Mouse (Mus musculus) intestine, embryonic 15.5 days (tissue): ENCODE measurements around the gene Kctd15. TPM values are rescaled to one million over a fixed set of nuclear protein-coding genes. Genes with fewer than 3 reads are reported as not detected.

Experiments used
- ATAC-seq: fragments of 200-750 bp; cut with Nextera tagmentation; 2 replicates; pipeline ENCODE4 v1.8.0; 2017; ENCODE audit warnings: moderate TSS enrichment, moderate library complexity
- H3K27ac ChIP-seq: fragments of 300-500 bp; sonication (generic); 2 replicates; pipeline ENCODE4 v1.5.1; 2015; ENCODE audit warnings: mild to moderate bottlenecking, inconsistent platforms
- H3K27me3 ChIP-seq: fragments of 300-500 bp; sonication (generic); replicated peaks from 2 replicates; pipeline ENCODE4 v1.6.1; 2015; ENCODE audit warnings: inconsistent platforms
- H3K36me3 ChIP-seq: fragments of 300-500 bp; sonication (generic); 2 replicates; pipeline ENCODE4 v1.6.1; 2015; ENCODE audit warnings: inconsistent platforms
- H3K4me1 ChIP-seq: fragments of 300-500 bp; sonication (generic); replicated peaks from 2 replicates; pipeline ENCODE4 v1.6.1; 2015; ENCODE audit warnings: inconsistent platforms
- H3K4me2 ChIP-seq: fragments of 300-500 bp; sonication (generic); replicated peaks from 2 replicates; pipeline ENCODE4 v1.6.1; 2015; ENCODE audit warnings: mild to moderate bottlenecking, inconsistent platforms
- H3K4me3 ChIP-seq: fragments of 300-500 bp; sonication (generic); replicated peaks from 2 replicates; pipeline ENCODE4 v1.5.1; 2015; ENCODE audit warnings: inconsistent platforms
- H3K9ac ChIP-seq: fragments of 300-500 bp; sonication (generic); 2 replicates; pipeline ENCODE4 v1.6.1; 2015; ENCODE audit warnings: inconsistent platforms
- H3K9me3 ChIP-seq: fragments of 300-500 bp; sonication (generic); 2 replicates; pipeline ENCODE4 v1.6.1; 2016; ENCODE audit warnings: inconsistent platforms
- WGBS: fragments of 180-500 bp; shearing (Covaris S2); methylation state at CpG from one replicate; pipeline ENCODE4 v1.1.7; 2015; 5-methylcytosine and 5-hydroxymethylcytosine counted together
- polyA plus RNA-seq: library from polyadenylated mRNA; unstranded; fragments of >200 nt; fragmentation: Nextera tagmentation; extraction: Ambion mirVana; gene quantifications from 2 replicates; pipeline ENCODE4 v1.2.1, GENCODE M21; 2015

Gene Kctd15
- polyA plus RNA-seq, 1 experiment from 2014 or later = 18.0 TPM

GRCm38 (mm10) chr7:34606729-34607128, 49.8 kb downstream of the Kctd15 start:
- no peaks in the 10 kb centered on the region for H3K36me3 ChIP-seq
- H3K27ac ChIP-seq = no peak overlapping the region
- no peaks in the 10 kb centered on the region for H3K27me3 ChIP-seq
- no peak overlapping the region for H3K4me2 ChIP-seq
- H3K9ac ChIP-seq = no peak overlapping the region
- no peak overlapping the region for H3K4me3 ChIP-seq
- no peak for ATAC-seq
- WGBS = 41% methylated on average over 11 of the region's 11 CpGs
- no peaks in the 10 kb centered on the region for H3K4me1 ChIP-seq
- H3K9me3 ChIP-seq = no peaks in the 10 kb centered on the region

DNA sequence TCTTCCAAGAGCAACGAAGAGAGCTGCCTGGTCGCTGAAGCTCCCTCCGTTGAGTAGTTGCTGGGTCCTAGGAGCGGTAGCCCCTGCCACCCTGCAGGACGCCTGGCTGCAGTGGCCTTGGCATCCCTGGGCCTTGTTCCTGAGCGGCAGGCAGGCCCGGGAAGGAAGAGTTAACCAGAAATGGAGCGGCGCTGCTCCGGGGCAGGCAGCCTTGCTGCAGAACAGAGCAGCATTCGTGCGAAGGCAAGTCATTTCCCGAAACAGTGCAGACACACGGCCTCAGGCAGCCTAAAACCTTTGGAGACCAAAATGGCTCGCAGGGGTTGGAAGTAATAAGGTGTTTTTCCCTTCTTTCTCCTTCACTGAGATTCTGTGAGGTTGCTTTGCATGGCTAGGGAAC, 50.5 kb downstream of the Kctd15 start:
- H3K9ac ChIP-seq = no peak overlapping the region
- H3K9me3 ChIP-seq = no peaks in the 10 kb centered on the region
- H3K4me1 ChIP-seq = no peaks in the 10 kb centered on the region
- no peak for ATAC-seq
- H3K4me3 ChIP-seq = no peak overlapping the region
- H3K36me3 ChIP-seq = no peaks in the 10 kb centered on the region
- H3K27me3 ChIP-seq = no peaks in the 10 kb centered on the region
- WGBS = 32% methylated on average over 15 of the region's 15 CpGs
- H3K4me2 ChIP-seq = no peak overlapping the region
- no peak overlapping the region for H3K27ac ChIP-seq

DNA sequence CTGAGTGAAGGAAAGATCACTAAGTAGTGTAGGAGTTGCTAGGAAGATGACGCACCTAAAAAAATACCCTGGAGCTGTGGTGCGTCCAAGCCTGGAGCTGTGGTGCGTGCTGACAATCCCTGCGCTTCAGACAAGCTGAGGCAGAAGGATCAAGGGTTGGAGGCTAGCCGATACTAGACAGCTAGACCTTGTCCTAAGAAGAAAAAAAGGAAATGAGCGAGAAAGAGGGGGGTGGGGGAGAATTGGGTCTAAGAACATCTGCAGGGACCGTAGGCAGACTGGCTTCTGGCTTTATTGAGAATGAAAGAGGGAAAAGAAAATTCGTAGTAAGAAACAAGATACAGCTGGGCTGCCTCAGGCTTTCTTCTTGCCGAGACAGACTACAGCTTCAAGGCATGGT, 58.0 kb downstream of the Kctd15 start:
- 0 out of 2 replicates have a peak overlapping the region, but pooled peaks have one; percentile 11 for H3K4me2 ChIP-seq
- H3K27ac ChIP-seq = no peak overlapping the region
- no peaks in the 10 kb centered on the region for H3K27me3 ChIP-seq
- H3K36me3 ChIP-seq = no peaks in the 10 kb centered on the region
- H3K9ac ChIP-seq = no peak overlapping the region
- no peaks in the 10 kb centered on the region for H3K9me3 ChIP-seq
- 0 out of 2 replicates have a peak, but pooled peaks cover 4% of the 10 kb centered on the region for H3K4me1 ChIP-seq
- ATAC-seq = no peak
- no peak overlapping the region for H3K4me3 ChIP-seq
- WGBS = 59% methylated on average over 9 of the region's 9 CpGs

GRCm38 (mm10) chr7:34597986-34598385, 58.5 kb downstream of the Kctd15 start:
- 0 out of 2 replicates have a peak, but pooled peaks cover 4% of the 10 kb centered on the region for H3K4me1 ChIP-seq
- H3K27me3 ChIP-seq = no peaks in the 10 kb centered on the region
- no peak for ATAC-seq
- H3K27ac ChIP-seq = no peak overlapping the region
- H3K9ac ChIP-seq = no peak overlapping the region
- H3K36me3 ChIP-seq = no peaks in the 10 kb centered on the region
- no peak overlapping the region for H3K4me2 ChIP-seq
- WGBS = 87% methylated on average over 9 of the region's 9 CpGs
- H3K9me3 ChIP-seq = no peaks in the 10 kb centered on the region
- no peak overlapping the region for H3K4me3 ChIP-seq

DNA sequence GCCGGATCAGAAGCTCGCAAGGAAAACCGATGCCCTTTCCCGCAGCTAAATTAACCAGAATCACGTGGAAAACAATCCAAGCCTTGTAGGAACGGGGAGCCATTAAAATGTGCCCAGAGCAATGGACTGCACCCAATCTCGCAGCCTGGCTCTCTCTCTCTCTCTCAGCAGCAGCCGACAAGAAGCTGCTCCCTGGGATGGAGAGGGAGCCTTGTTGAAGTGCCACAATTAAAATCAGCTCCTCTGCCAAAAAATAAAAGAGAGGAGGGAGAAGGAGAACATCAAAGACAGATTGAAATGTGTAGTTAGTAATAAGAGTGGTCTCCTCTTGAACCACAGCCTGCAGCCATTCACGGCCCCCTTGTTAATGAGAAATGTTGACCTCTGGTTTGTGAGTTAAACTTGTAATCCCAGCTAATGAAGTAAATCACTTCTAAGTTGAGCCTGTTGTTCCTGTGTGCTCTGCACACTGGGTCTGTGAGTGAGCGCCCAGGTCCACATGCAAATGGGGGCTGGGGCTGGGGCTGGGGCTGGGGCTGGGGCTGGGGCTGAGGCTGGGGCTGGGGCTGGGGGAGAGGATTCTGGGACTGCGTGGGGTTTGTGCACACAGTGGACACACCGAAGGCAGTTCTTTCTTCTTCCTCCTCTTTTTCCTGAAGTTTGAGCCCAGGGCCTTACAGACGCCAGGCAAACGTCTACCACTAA, 59.8 kb downstream of the Kctd15 start:
- H3K4me1 ChIP-seq = 0 out of 2 replicates have a peak, but pooled peaks cover 4% of the 10 kb centered on the region
- no peak for ATAC-seq
- no peak overlapping the region for H3K9ac ChIP-seq
- no peaks in the 10 kb centered on the region for H3K36me3 ChIP-seq
- no peaks in the 10 kb centered on the region for H3K27me3 ChIP-seq
- 59% methylated on average over 14 of the region's 14 CpGs for WGBS
- H3K4me3 ChIP-seq = no peak overlapping the region
- H3K4me2 ChIP-seq = no peak overlapping the region
- no peaks in the 10 kb centered on the region for H3K9me3 ChIP-seq
- no peak overlapping the region for H3K27ac ChIP-seq

GRCm38 (mm10) chr7:34595307-34595565, 61.3 kb downstream of the Kctd15 start:
- Histone ChIP-seq H3K27me3 (no peaks in the 10 kb centered on the region), H3K4me3 (no peak overlapping the region), H3K9ac (no peak overlapping the region), H3K9me3 (no peaks in the 10 kb centered on the region), H3K4me2 (no peak overlapping the region), H3K4me1 (0 out of 2 replicates have a peak, but pooled peaks cover 4% of the 10 kb centered on the region), H3K27ac (no peak overlapping the region), H3K36me3 (no peaks in the 10 kb centered on the region)
- WGBS = 39% methylated on average over 4 of the region's 4 CpGs
- no peak for ATAC-seq

DNA sequence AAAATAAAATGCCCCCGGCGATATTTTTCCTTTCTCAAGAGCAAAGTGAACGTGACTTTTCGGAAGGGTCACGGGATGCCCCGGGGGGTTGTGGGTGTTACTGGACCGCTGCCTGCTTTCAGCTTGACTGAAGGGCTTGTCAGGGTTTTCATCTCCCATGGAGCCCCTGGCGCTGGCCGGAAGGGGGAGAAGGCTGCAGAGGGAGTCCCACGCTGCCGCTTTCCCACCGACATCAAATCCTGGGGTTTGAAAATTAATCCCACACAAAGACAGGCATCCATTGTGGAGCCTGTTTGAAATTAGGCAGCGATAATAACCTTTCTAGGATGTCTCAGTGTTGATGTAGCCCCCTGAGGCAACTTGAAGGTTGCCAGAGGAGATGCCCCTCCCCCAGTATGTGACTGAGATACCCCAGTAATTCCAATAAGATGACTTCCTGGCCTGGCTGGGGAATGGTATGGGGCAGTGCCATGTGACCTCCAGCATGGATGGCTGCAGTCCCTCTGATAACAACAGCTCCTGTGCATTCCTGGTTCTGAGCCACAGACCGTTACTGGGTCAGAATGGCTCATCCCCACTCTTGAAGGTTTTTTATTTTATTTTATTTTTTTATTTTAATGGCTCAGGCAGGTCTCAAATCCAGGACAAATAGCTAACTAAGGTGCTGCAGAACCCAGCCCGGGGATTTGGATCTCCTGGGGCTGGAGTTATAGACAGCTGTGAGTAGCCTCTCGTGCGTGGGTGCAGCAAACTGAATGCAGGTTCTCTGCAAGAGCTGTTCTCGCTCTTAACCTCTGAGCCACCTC, 61.8 kb downstream of the Kctd15 start:
- Histone ChIP-seq H3K9ac (no peak overlapping the region), H3K27ac (0 out of 2 replicates have a peak overlapping the region, but pooled peaks have one; percentile 5), H3K4me1 (0 out of 2 replicates have a peak, but pooled peaks cover 4% of the 10 kb centered on the region)

DNA sequence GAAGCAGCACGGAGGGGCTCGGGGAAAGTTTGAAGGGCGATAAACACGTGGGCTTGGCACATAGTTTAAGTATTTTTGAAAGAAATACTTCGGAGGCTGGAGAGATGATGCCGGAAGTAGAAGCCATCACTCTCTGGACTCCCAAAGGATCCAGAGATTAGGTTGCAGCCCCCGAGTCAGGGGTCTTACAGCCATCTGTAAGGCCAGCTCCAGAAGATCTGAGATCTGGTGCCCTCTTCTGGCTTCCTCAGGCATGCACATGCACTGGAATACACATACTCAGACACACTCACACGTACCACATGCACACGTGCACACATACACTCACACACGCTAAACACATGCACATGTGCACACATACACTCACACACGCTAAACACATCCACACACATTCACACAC, 65.8 kb downstream of the Kctd15 start:
- no peaks in the 10 kb centered on the region for H3K27me3 ChIP-seq
- no peak overlapping the region for H3K27ac ChIP-seq
- no peak overlapping the region for H3K4me2 ChIP-seq
- H3K4me3 ChIP-seq = no peak overlapping the region
- no peaks in the 10 kb centered on the region for H3K9me3 ChIP-seq
- WGBS = 93% methylated on average over 11 of the region's 11 CpGs
- no peak overlapping the region for H3K9ac ChIP-seq
- no peaks in the 10 kb centered on the region for H3K36me3 ChIP-seq
- 0 out of 2 replicates have a peak, but pooled peaks cover 4% of the 10 kb centered on the region for H3K4me1 ChIP-seq
- ATAC-seq = no peak

More for the DNA sequence above, 61.8 kb downstream of the Kctd15 start:
- Histone ChIP-seq H3K9me3 (no peaks in the 10 kb centered on the region), H3K4me3 (peak overlapping the region; percentile 20), H3K4me2 (peak overlapping the region; percentile 52), H3K36me3 (no peaks in the 10 kb centered on the region), H3K27me3 (no peaks in the 10 kb centered on the region)
- 29% methylated on average over 18 of the region's 18 CpGs for WGBS
- ATAC-seq = no peak

Other genes starting within 250 kb of the Kctd15 start
- gene Chst8, start 156.0 kb upstream of the Kctd15 start, polyA plus RNA-seq = 3.0 and 3.2 TPM in 2 replicates